Mouse (Mus musculus) embryonic facial prominence, embryonic 15.5 days (tissue): ENCODE measurements around the gene Eef1b2. TPM values are rescaled to one million over a fixed set of nuclear protein-coding genes. Genes with fewer than 3 reads are reported as not detected.

ENCODE experiments used
- ATAC-seq: fragments of 200-750 bp; cut with Nextera tagmentation; 2 replicates; pipeline ENCODE4 v1.8.0; 2017; ENCODE audit warnings: low read depth, moderate TSS enrichment; ENCODE audit not compliant: insufficient number of reproducible peaks, low FRiP score, low TSS enrichment
- H3K27ac ChIP-seq: fragments of 300-500 bp; sonication (generic); replicated peaks from 2 replicates; pipeline ENCODE4 v1.5.1; 2015; ENCODE audit warnings: mild to moderate bottlenecking, inconsistent platforms
- H3K27me3 ChIP-seq: fragments of 300-500 bp; sonication (generic); 2 replicates; pipeline ENCODE4 v1.6.1; 2015; ENCODE audit warnings: inconsistent platforms
- H3K36me3 ChIP-seq: fragments of 300-500 bp; sonication (generic); 2 replicates; pipeline ENCODE4 v1.6.1; 2015; ENCODE audit warnings: mild to moderate bottlenecking, inconsistent platforms
- H3K4me1 ChIP-seq: fragments of 300-500 bp; sonication (generic); 2 replicates; pipeline ENCODE4 v1.6.1; 2015; ENCODE audit warnings: inconsistent platforms
- H3K4me2 ChIP-seq: fragments of 300-500 bp; sonication (generic); replicated peaks from 2 replicates; pipeline ENCODE4 v1.6.1; 2015; ENCODE audit warnings: mild to moderate bottlenecking, inconsistent platforms
- H3K4me3 ChIP-seq: fragments of 300-500 bp; sonication (generic); replicated peaks from 2 replicates; pipeline ENCODE4 v1.5.1; 2015; ENCODE audit warnings: mild to moderate bottlenecking, inconsistent platforms
- H3K9ac ChIP-seq: fragments of 300-500 bp; sonication (generic); 2 replicates; pipeline ENCODE4 v1.6.1; 2015; ENCODE audit warnings: inconsistent platforms
- H3K9me3 ChIP-seq: fragments of 300-500 bp; sonication (generic); replicated peaks from 2 replicates; pipeline ENCODE4 v1.6.1; 2016; ENCODE audit warnings: inconsistent platforms
- WGBS: fragments of 180-500 bp; shearing (Covaris S2); methylation state at CpG from one replicate; pipeline ENCODE4 v1.1.7; 2015; 5-methylcytosine and 5-hydroxymethylcytosine counted together
- microRNA-seq: library from miRNA; unstranded; fragments of <30 nt; microRNA quantifications from one replicate; pipeline ENCODE4, GENCODE M21; 2016; ENCODE audit warnings: borderline number of aligned reads
- polyA plus RNA-seq: library from polyadenylated mRNA; unstranded; fragments of >200 nt; fragmentation: Nextera tagmentation; extraction: Ambion mirVana; gene quantifications from 2 replicates; pipeline ENCODE4 v1.2.1, GENCODE M21; 2015

The Eef1b2 gene
- polyA plus RNA-seq, 1 experiment from 2014 or later = 565 TPM

GRCm38 (mm10) chr1:63213478-63214270, 37.0 kb downstream of the Eef1b2 start:
- H3K36me3 ChIP-seq = no peaks in the 10 kb centered on the region
- H3K4me2 ChIP-seq = peak overlapping the region; percentile 28; the same call in 1 of the 2 replicates
- H3K9me3 ChIP-seq = no peaks in the 10 kb centered on the region
- peaks cover 7% of the 10 kb centered on the region; the same call in 1 of the 2 replicates for H3K27me3 ChIP-seq
- 0 out of 2 replicates have a peak, but pooled peaks cover 8% of the 10 kb centered on the region for H3K4me1 ChIP-seq
- ATAC-seq = no peak
- 0 out of 2 replicates have a peak overlapping the region, but pooled peaks have one; percentile 6 for H3K4me3 ChIP-seq
- no peak overlapping the region for H3K9ac ChIP-seq
- no peak overlapping the region for H3K27ac ChIP-seq
- WGBS = 19% methylated on average over 22 of the region's 22 CpGs

- 0 out of 2 replicates have a peak within 1 kb of the TSS, but pooled peaks have one; percentile 6 for H3K4me3 ChIP-seq
- no peak for ATAC-seq
- 0 out of 2 replicates have a peak, but pooled peaks cover under 1% of the 10 kb centered on the region for H3K9me3 ChIP-seq
- H3K4me1 ChIP-seq = 0 out of 2 replicates have a peak, but pooled peaks cover 8% of the 10 kb centered on the region
- peaks cover 7% of the 10 kb centered on the region; the same call in 1 of the 2 replicates for H3K27me3 ChIP-seq
- H3K27ac ChIP-seq = no peak within 1 kb of the TSS
- H3K9ac ChIP-seq = no peak within 1 kb of the TSS
- no peaks in the 10 kb centered on the region for H3K36me3 ChIP-seq
- peak within 1 kb of the TSS; percentile 28; the same call in 1 of the 2 replicates for H3K4me2 ChIP-seq
- 21% methylated on average over 3 of the region's 3 CpGs for WGBS
Measured at GRCm38 (mm10) chr1:63214271-63214558, 37.6 kb downstream of the Eef1b2 start, which contains the start of gene Gpr1. TSS of gene Gpr1 (minus strand) at chr1:63214543.

GRCm38 (mm10) chr1:63214631-63215030, 38.0 kb downstream of the Eef1b2 start:
- Histone ChIP-seq H3K4me1 (0 out of 2 replicates have a peak, but pooled peaks cover 8% of the 10 kb centered on the region), H3K36me3 (no peaks in the 10 kb centered on the region), H3K27ac (no peak overlapping the region), H3K4me3 (no peak overlapping the region), H3K27me3 (peaks cover 7% of the 10 kb centered on the region; the same call in 1 of the 2 replicates), H3K9ac (no peak overlapping the region), H3K4me2 (no peak overlapping the region), H3K9me3 (0 out of 2 replicates have a peak, but pooled peaks cover 3% of the 10 kb centered on the region)
- ATAC-seq = no peak
- 23% methylated on average over 7 of the region's 7 CpGs for WGBS

- ATAC-seq = no peak
- Histone ChIP-seq H3K9ac (no peak overlapping the region), H3K4me3 (no peak overlapping the region), H3K27me3 (0 out of 2 replicates have a peak, but pooled peaks cover 4% of the 10 kb centered on the region), H3K27ac (no peak overlapping the region), H3K9me3 (0 out of 2 replicates have a peak, but pooled peaks cover 3% of the 10 kb centered on the region), H3K36me3 (no peaks in the 10 kb centered on the region), H3K4me1 (0 out of 2 replicates have a peak, but pooled peaks cover 7% of the 10 kb centered on the region), H3K4me2 (no peak overlapping the region)
- 92% methylated on average over 4 of the region's 4 CpGs for WGBS
Measured at GRCm38 (mm10) chr1:63219277-63219676, 42.7 kb downstream of the Eef1b2 start.

GRCm38 (mm10) chr1:63225009-63225408, 48.4 kb downstream of the Eef1b2 start:
- no peaks in the 10 kb centered on the region for H3K36me3 ChIP-seq
- no peaks in the 10 kb centered on the region for H3K27me3 ChIP-seq
- H3K9ac ChIP-seq = no peak overlapping the region
- no peak for ATAC-seq
- H3K27ac ChIP-seq = no peak overlapping the region
- 81% methylated on average over 4 of the region's 4 CpGs for WGBS
- no peak overlapping the region for H3K4me3 ChIP-seq
- no peak overlapping the region for H3K4me2 ChIP-seq
- no peaks in the 10 kb centered on the region for H3K9me3 ChIP-seq
- no peaks in the 10 kb centered on the region for H3K4me1 ChIP-seq

GRCm38 (mm10) chr1:63225890-63226289, 49.3 kb downstream of the Eef1b2 start:
- H3K27me3 ChIP-seq = no peaks in the 10 kb centered on the region
- H3K4me1 ChIP-seq = no peaks in the 10 kb centered on the region
- no peak overlapping the region for H3K4me2 ChIP-seq
- peak; percentile 67 for ATAC-seq
- WGBS = 1% methylated on average over 7 of the region's 7 CpGs
- H3K36me3 ChIP-seq = no peaks in the 10 kb centered on the region
- no peak overlapping the region for H3K27ac ChIP-seq
- no peaks in the 10 kb centered on the region for H3K9me3 ChIP-seq
- H3K4me3 ChIP-seq = no peak overlapping the region
- no peak overlapping the region for H3K9ac ChIP-seq

- 78% methylated on average over 5 of the region's 5 CpGs for WGBS
- Histone ChIP-seq H3K27me3 (no peaks in the 10 kb centered on the region), H3K4me1 (no peaks in the 10 kb centered on the region), H3K36me3 (no peaks in the 10 kb centered on the region), H3K9ac (no peak overlapping the region), H3K27ac (no peak overlapping the region), H3K4me3 (no peak overlapping the region), H3K4me2 (no peak overlapping the region), H3K9me3 (no peaks in the 10 kb centered on the region)
- ATAC-seq = no peak
Measured at GRCm38 (mm10) chr1:63227241-63227640, 50.6 kb downstream of the Eef1b2 start.

Small RNA genes within 50 kb of the gene (microRNA-seq; reads per million reads assigned to microRNA genes)
- gene Gm24557 (not detected), gene Gm27512 (not detected)

Other genes with a start within 250 kb of the Eef1b2 start
- gene Ino80d, start 62.2 kb upstream of the Eef1b2 start, polyA plus RNA-seq = 11.2 and 12.5 TPM in 2 replicates
- 112 and 116 TPM in 2 replicates for gene Ndufs1, start within 50 bp of the Eef1b2 start, polyA plus RNA-seq
- gene Gpr1, start 37.7 kb downstream of the Eef1b2 start, polyA plus RNA-seq = 0.11 and 0.33 TPM in 2 replicates
- 16.1 and 19.3 TPM in 2 replicates for gene Zdbf2, start 96.4 kb downstream of the Eef1b2 start, polyA plus RNA-seq